Mouse (Mus musculus) midbrain, embryonic 15.5 days (tissue): ENCODE measurements around the gene Ppp1r37. TPM values are rescaled to one million over a fixed set of nuclear protein-coding genes. Genes with fewer than 3 reads are reported as not detected.

Experiments used
- ATAC-seq: fragments of 200-750 bp; cut with Nextera tagmentation; replicated peaks from 2 replicates; pipeline ENCODE4 v1.8.0; 2017; ENCODE audit warnings: moderate TSS enrichment
- H3K27ac ChIP-seq: fragments of 300-500 bp; sonication (generic); 2 replicates; pipeline ENCODE4 v1.5.1; 2015; ENCODE audit warnings: mild to moderate bottlenecking, inconsistent platforms
- H3K27me3 ChIP-seq: fragments of 300-500 bp; sonication (generic); replicated peaks from 2 replicates; pipeline ENCODE4 v1.6.1; 2015; ENCODE audit warnings: inconsistent platforms
- H3K36me3 ChIP-seq: fragments of 300-500 bp; sonication (generic); replicated peaks from 2 replicates; pipeline ENCODE4 v1.6.1; 2015; ENCODE audit warnings: inconsistent platforms
- H3K4me1 ChIP-seq: fragments of 300-500 bp; sonication (generic); 2 replicates; pipeline ENCODE4 v1.6.1; 2015; ENCODE audit warnings: inconsistent platforms
- H3K4me2 ChIP-seq: fragments of 300-500 bp; sonication (generic); 2 replicates; pipeline ENCODE4 v1.6.1; 2015; ENCODE audit warnings: inconsistent platforms, mild to moderate bottlenecking, moderate library complexity
- H3K4me3 ChIP-seq: fragments of 300-500 bp; sonication (generic); 2 replicates; pipeline ENCODE4 v1.5.1; 2015; ENCODE audit warnings: mild to moderate bottlenecking, inconsistent platforms
- H3K9ac ChIP-seq: fragments of 300-500 bp; sonication (generic); 2 replicates; pipeline ENCODE4 v1.6.1; 2015; ENCODE audit warnings: mild to moderate bottlenecking, inconsistent platforms
- H3K9me3 ChIP-seq: fragments of 300-500 bp; sonication (generic); 2 replicates; pipeline ENCODE4 v1.6.1; 2016; ENCODE audit warnings: inconsistent platforms
- WGBS: fragments of 180-500 bp; shearing (Covaris S2); methylation state at CpG from one replicate; pipeline ENCODE4 v1.1.7; 2015; ENCODE audit warnings: mixed read lengths; 5-methylcytosine and 5-hydroxymethylcytosine counted together
- polyA plus RNA-seq: library from polyadenylated mRNA; unstranded; fragments of >200 nt; fragmentation: Nextera tagmentation; extraction: Ambion mirVana; gene quantifications from 2 replicates; pipeline ENCODE4 v1.2.1, GENCODE M21; 2015

The Ppp1r37 gene
- polyA plus RNA-seq, 1 experiment from 2014 or later = 44.0 TPM

DNA sequence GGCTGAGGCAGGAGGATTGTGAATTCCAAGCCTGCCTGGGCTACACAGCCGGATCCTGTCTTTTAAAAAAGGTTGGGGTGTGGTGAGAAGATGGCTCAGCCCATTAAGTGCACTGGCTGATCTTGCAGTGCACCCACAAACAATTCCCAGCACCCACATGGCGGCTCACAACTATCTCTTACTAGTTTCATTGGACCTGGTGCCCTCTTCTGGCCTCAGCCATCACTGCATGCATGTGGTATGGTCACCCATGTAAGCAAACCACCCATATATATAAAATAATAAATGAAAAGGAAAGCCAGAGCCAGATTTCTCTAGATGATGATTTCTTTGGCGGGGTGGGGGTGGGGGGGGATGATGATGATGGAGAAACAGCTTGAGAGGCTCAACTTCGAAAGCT, 1.6 kb upstream of the Ppp1r37 start:
- ATAC-seq = no peak
- 89% methylated on average over 4 of the region's 4 CpGs for WGBS

DNA sequence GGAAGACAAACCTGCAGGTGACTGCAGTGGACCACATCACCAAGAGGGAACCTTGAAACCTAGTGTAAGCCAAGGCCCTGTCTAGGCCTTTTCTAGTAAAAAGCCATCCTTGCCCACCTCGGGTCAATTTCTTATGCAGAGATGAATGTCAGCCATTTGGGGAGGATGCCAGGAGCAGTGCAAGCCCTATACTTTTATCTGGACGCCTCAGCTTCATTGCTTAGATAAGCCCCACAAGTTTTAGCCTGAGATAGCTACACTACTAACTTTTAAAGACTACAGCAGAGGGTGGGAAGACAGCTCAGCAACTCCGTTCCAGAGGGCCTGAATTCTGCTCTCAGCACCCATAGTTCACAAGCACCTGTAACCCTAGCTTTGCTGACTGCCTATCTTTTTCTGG, 1.0 kb upstream of the Ppp1r37 start:
- no peak for ATAC-seq
- WGBS = 92% methylated on average over 3 of the region's 3 CpGs

More for the DNA sequence above, 1.6 kb upstream of the Ppp1r37 start:
- Histone ChIP-seq H3K4me2 (no peak overlapping the region), H3K4me1 (peaks cover 34% of the 10 kb centered on the region), H3K36me3 (peaks cover 27% of the 10 kb centered on the region), H3K9me3 (no peaks in the 10 kb centered on the region), H3K4me3 (no peak overlapping the region), H3K27me3 (no peaks in the 10 kb centered on the region), H3K9ac (no peak overlapping the region), H3K27ac (no peak overlapping the region)

DNA sequence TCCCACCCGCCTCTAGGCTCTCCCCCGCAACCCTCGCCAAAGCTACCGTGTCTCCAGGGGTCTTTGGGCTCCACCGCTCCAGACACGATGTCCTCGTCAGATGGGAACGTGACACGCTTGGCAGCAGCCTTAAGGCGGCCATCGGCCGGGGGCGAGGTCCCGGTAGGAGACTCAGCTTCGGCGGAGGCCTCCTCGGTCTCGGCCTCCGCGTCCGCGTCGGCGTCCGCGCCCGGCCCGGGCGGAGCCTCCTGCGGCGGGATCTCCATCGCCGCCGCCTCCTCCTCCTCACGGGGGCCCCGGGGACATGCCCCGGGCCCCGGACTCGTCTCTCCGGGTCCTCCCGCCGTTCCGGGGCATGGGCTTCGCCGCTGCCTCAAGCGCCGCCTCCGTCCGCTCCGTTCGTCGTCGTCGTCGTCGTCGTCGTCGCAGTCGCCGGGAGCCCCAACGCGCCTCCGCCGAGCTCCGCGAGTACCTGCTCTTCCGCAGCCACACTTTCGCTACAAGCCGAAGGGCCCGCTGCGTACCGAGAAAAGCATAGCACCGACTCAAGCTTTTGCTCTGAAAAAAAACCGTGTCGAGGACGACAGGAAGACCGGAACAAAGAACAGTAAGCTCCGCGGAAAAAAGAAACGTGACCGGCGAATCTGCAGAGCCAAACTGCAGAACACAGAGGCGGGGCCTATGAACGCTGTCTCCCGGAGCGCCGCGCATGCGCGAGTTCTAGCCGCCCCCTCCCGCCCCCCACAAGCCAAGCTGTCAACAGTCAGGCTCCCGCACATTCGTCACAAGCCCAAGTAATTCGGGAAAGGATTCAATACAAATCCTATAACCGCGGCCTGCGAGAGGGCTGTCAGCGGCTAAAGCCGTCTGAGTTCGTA, 872 bp downstream of the Ppp1r37 start:
- Histone ChIP-seq H3K27me3 (no peaks in the 10 kb centered on the region), H3K36me3 (peaks cover 16% of the 10 kb centered on the region), H3K9ac (peak overlapping the region; percentile 95), H3K4me1 (peaks cover 58% of the 10 kb centered on the region), H3K4me3 (peak overlapping the region; percentile 86), H3K9me3 (no peaks in the 10 kb centered on the region), H3K4me2 (peak overlapping the region; percentile 97), H3K27ac (peak overlapping the region; percentile 96)
- under 1% methylated on average over 102 of the region's 102 CpGs for whole genome bisulfite sequencing
- peak; percentile 91 for ATAC-seq

More for the DNA sequence above, 1.0 kb upstream of the Ppp1r37 start:
- Histone ChIP-seq H3K27ac (no peak overlapping the region), H3K36me3 (peaks cover 21% of the 10 kb centered on the region), H3K9ac (no peak overlapping the region), H3K4me2 (peak overlapping the region; percentile 97; the same call in 1 of the 2 replicates), H3K9me3 (no peaks in the 10 kb centered on the region), H3K4me3 (no peak overlapping the region), H3K4me1 (peaks cover 39% of the 10 kb centered on the region), H3K27me3 (no peaks in the 10 kb centered on the region)

DNA sequence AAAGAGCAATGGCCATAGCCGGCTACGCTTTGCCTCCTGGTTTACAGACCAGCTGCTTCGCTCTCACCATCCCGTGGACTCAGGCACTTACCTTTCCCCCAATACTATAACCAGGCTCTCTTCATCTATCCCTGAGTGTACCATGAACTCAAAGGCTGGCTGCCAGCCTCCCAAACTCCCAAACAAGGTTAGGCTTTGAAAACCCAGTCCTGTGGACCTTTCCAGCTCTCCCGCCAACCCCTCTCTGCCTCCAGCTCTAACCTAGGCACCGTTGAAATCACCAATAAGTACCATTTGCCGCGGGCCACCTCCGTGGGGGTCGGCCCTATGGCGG, 1.5 kb downstream of the Ppp1r37 start:
- no peaks in the 10 kb centered on the region for H3K27me3 ChIP-seq
- H3K36me3 ChIP-seq = peaks cover 16% of the 10 kb centered on the region
- H3K4me1 ChIP-seq = peaks cover 61% of the 10 kb centered on the region
- H3K9ac ChIP-seq = peak overlapping the region; percentile 95
- H3K9me3 ChIP-seq = no peaks in the 10 kb centered on the region
- peak overlapping the region; percentile 97 for H3K4me2 ChIP-seq
- peak overlapping the region; percentile 86 for H3K4me3 ChIP-seq
- under 1% methylated on average over 11 of the region's 11 CpGs for WGBS
- peak overlapping the region; percentile 96 for H3K27ac ChIP-seq
- no peak; the same call in 1 of the 2 replicates for ATAC-seq

DNA sequence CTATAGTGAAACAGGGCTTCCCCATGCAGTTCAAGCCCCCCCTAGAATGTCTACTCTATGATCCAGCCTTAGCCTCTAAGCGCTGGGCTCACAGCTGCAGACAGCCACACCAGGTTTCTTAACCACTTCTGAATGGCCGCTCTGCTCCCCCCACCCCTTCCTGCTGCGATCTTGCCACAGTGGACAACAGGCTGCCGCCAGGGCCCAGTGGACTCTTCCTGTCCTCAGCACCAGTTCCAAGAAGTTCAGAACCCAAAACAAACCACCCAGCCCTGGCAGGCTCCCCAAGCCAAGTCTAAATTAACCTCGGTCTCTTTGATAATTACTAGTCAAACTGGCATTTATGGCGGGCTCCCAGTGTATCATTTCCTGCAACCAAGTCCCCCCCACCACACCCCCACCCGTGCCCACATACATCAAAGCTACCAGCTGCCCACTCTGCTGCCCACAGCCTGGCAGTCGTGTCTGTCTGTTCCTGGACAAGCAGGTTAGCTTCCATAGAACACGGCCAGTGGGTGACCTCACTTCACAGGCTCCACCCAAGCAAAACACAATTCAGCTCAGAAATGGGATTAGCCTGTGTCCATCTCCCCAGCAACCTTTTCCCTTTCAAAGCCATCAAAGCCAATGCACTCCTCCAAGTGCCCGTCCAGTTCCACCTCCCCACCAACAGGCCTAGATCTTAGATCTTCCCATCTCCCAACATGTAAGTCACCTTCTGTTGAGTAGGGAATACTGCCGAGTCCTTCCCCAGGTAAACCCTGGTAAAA, 2.2 kb downstream of the Ppp1r37 start:
- peaks cover 16% of the 10 kb centered on the region for H3K36me3 ChIP-seq
- peak overlapping the region; percentile 95 for H3K9ac ChIP-seq
- ATAC-seq = no peak
- peaks cover 61% of the 10 kb centered on the region for H3K4me1 ChIP-seq
- no peaks in the 10 kb centered on the region for H3K9me3 ChIP-seq
- WGBS = 21% methylated on average over 11 of the region's 11 CpGs
- H3K27me3 ChIP-seq = no peaks in the 10 kb centered on the region
- peak overlapping the region; percentile 86 for H3K4me3 ChIP-seq
- peak overlapping the region; percentile 97 for H3K4me2 ChIP-seq
- peak overlapping the region; percentile 96; the same call in 1 of the 2 replicates for H3K27ac ChIP-seq

DNA sequence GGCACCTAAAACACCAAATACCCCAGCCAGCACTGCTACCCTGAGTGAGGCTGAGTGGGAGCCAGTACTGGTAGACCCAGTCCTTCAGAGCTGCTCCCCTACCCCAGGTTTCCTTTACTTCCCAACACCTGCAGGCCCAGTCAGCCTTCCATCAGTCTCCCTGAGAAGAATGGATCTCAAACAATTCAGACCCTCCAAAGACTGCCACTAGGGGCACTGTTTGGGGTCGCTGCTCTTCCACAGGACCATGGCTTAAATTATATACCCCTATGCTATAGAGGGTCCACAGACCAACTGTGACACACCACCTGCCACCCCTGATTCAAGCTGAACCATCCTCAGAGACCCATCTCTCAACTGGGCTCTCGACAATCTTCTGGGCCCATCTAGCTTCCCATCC, 3.9 kb downstream of the Ppp1r37 start:
- no peak overlapping the region for H3K27ac ChIP-seq

DNA sequence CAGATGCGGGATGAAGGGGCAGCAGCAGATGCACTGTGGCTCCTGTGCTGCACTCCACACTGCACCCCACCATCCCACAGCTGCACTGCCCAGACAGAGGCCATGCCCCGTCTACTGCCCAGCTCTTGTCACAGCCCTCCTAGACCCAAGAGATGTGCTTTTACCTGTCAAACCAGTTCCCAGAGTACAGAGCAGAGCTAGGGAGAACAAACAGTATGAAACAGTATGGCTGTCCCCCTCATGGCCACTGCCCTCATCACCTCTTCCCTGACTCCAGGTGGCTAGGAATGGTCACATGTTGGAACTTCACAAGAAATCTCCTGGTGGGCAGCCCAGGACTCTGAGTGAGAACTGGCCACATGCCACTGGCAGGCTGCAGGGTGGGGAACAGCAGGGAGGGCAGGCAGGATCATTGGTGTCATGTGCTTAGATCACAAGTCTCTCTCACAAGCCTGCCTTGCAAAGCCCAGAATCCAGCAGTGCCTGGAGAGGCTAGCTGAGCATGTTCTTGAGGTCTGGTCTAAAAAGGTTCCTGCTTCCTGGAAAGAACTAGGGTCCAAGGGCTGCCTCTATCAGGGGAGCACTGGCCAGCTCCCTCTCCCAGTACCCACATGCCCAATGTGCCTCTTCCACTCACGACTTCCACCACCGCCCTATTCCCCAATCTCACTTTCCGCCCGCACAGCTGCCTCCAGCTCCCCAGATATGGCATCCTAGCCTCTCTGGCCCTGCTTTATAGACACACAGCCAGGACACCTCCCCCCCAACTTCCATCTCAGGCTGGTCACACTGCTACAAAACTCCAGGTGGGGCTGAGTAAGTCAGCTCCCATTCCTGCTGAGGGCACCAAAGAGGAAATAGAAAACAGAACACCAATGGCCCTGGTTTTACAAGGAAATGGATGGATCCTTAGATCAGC, 4.6 kb downstream of the Ppp1r37 start:
- 95% methylated on average over 6 of the region's 6 CpGs for WGBS
- Histone ChIP-seq H3K36me3 (no peaks in the 10 kb centered on the region), H3K27me3 (no peaks in the 10 kb centered on the region), H3K9me3 (no peaks in the 10 kb centered on the region), H3K4me2 (peak overlapping the region; percentile 97), H3K27ac (no peak overlapping the region), H3K9ac (no peak overlapping the region), H3K4me3 (no peak overlapping the region), H3K4me1 (peaks cover 54% of the 10 kb centered on the region)
- ATAC-seq = no peak

More for the DNA sequence above, 3.9 kb downstream of the Ppp1r37 start:
- ATAC-seq = no peak
- Histone ChIP-seq H3K36me3 (0 out of 2 replicates have a peak, but pooled peaks cover 1% of the 10 kb centered on the region), H3K4me1 (peaks cover 61% of the 10 kb centered on the region), H3K27me3 (no peaks in the 10 kb centered on the region), H3K9me3 (no peaks in the 10 kb centered on the region), H3K4me2 (peak overlapping the region; percentile 97), H3K9ac (no peak overlapping the region), H3K4me3 (no peak overlapping the region)
- 44% methylated on average over 2 of the region's 2 CpGs for WGBS

DNA sequence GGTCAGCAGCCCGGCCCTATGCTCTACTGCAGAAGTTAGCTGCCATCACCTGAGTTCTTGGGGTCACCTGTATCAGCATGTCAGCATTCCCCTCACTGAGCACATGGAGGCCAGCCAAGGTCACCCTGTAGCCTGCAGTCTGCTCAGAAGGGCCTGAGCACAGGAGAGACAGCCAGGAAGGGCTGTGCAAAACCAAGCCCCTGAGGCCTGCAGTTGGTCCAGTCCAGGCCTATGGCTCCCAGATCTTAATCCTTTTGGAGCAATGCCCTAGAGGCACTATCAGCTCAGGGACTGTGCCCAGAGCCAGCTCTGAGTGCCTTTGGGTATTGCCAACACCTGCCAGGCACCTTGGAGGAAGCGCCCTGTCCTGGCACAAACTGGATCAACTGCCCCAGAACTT, 5.8 kb downstream of the Ppp1r37 start:
- no peak for ATAC-seq
- no peak overlapping the region for H3K27ac ChIP-seq
- H3K27me3 ChIP-seq = no peaks in the 10 kb centered on the region
- peaks cover 46% of the 10 kb centered on the region for H3K4me1 ChIP-seq
- no peak overlapping the region for H3K4me3 ChIP-seq
- WGBS = 96% methylated on average over 2 of the region's 2 CpGs
- no peak overlapping the region for H3K4me2 ChIP-seq
- H3K9me3 ChIP-seq = no peaks in the 10 kb centered on the region
- no peak overlapping the region for H3K9ac ChIP-seq
- no peaks in the 10 kb centered on the region for H3K36me3 ChIP-seq

DNA sequence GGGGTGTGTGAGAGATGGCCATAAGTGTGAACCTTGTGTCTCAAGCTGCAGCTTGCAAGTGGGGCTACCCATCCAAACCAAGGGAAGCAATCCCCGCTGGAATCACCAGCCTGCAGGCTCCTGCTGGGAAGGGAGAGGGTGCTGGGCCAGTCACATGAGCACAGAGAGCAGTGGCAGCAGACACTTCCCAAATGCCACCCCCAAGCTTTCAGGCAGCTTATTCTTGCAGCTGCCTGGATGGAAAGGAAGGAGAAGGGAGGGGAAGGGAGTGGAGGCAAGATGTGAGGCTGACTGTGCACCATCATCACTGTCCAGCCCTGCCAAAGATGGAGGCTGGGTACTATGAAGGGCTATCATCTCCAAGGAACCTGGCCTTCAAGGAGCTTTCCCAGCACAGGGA, 8.7 kb downstream of the Ppp1r37 start:
- Histone ChIP-seq H3K9ac (no peak overlapping the region), H3K36me3 (no peaks in the 10 kb centered on the region), H3K4me1 (peaks cover 25% of the 10 kb centered on the region), H3K4me3 (no peak overlapping the region), H3K27me3 (no peaks in the 10 kb centered on the region), H3K27ac (no peak overlapping the region), H3K9me3 (no peaks in the 10 kb centered on the region), H3K4me2 (no peak overlapping the region)
- WGBS = 69% methylated on average over 1 of the region's 1 CpGs
- no peak for ATAC-seq

DNA sequence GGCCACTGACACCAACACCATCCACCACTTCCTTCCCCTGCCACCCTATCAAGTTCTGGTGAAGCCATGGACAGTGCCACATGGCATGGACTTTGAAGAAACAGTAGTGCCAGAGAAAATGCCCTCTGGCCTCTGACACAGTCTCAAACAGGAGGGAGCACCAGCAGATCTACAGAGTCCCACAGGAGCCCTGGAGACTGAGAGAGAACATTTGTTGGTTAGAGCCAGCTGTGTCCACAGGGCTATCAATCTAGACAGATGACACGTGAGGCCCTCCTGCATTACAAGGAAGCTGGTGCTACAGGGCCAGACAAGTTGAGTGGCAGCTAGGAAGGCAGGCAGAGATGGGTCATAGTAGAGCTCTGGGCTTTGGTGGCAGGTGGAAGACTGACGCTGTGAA, 10.4 kb downstream of the Ppp1r37 start:
- H3K4me3 ChIP-seq = no peak overlapping the region
- no peaks in the 10 kb centered on the region for H3K9me3 ChIP-seq
- no peak for ATAC-seq
- no peak overlapping the region for H3K4me2 ChIP-seq
- WGBS = 83% methylated on average over 2 of the region's 2 CpGs
- H3K27me3 ChIP-seq = no peaks in the 10 kb centered on the region
- H3K9ac ChIP-seq = no peak overlapping the region
- H3K27ac ChIP-seq = no peak overlapping the region
- H3K4me1 ChIP-seq = peaks cover 8% of the 10 kb centered on the region
- H3K36me3 ChIP-seq = no peaks in the 10 kb centered on the region

DNA sequence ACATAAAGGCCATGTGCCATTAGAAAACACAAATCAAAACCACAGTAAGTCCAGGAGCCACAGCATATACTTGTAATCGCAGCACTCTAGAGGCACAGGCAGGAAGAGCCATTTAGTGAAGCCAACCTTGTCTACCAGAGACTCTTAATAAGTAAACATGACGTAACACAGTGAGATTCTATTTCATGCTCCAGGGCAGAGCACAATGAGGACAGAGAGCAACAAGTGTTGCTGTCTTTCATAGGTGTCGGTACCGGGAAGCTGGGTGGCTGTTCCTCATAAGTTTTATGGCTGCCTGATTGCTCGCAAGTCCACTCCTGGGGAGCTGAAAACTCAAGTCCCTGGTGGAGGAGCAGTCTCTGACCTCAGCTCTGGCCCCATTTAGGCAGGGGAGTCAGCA, 11.2 kb downstream of the Ppp1r37 start:
- no peaks in the 10 kb centered on the region for H3K9me3 ChIP-seq
- 85% methylated on average over 5 of the region's 5 CpGs for WGBS
- no peaks in the 10 kb centered on the region; the same call in 1 of the 2 replicates for H3K4me1 ChIP-seq
- H3K4me2 ChIP-seq = no peak overlapping the region
- H3K9ac ChIP-seq = no peak overlapping the region
- H3K36me3 ChIP-seq = no peaks in the 10 kb centered on the region
- H3K4me3 ChIP-seq = no peak overlapping the region
- H3K27me3 ChIP-seq = no peaks in the 10 kb centered on the region
- no peak overlapping the region for H3K27ac ChIP-seq
- no peak for ATAC-seq

DNA sequence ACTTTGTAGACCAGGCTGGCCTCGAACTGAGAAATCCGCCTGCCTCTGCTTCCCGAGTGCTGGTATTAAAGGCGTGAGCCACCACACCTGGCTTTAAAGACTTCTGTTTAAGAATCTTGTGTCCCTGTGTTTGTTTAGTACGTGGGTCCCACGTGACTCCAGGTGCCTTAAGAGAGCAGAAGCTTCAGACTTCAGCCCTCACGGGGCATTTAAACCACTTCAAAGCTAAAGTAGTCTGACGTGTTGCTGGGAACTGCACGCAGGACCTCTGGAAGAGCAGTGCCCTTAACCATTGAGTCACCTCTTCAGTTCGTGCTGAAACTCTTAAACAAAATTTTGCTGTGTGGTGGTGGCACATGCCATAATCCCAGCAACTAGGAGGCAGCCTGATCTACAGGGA, 13.5 kb downstream of the Ppp1r37 start:
- no peak overlapping the region for H3K4me2 ChIP-seq
- H3K4me1 ChIP-seq = no peaks in the 10 kb centered on the region; the same call in 1 of the 2 replicates
- no peaks in the 10 kb centered on the region for H3K9me3 ChIP-seq
- no peaks in the 10 kb centered on the region for H3K27me3 ChIP-seq
- no peak overlapping the region for H3K27ac ChIP-seq
- no peaks in the 10 kb centered on the region for H3K36me3 ChIP-seq
- WGBS = 92% methylated on average over 10 of the region's 10 CpGs
- no peak for ATAC-seq
- H3K9ac ChIP-seq = no peak overlapping the region
- no peak overlapping the region for H3K4me3 ChIP-seq
